Comparison of ENCODE assay signal across 8 mouse cellular contexts in genomic region chr11:29245988-29246387, GRCm38 (mm10). TPM values are rescaled to one million over a fixed set of nuclear protein-coding genes. Genes with fewer than 3 reads are reported as not detected.
DNase-seq lines count a peak whose midpoint lies in the region; ATAC-seq and TF ChIP-seq lines count a peak whose summit lies in the region.

No protein-coding gene starts in this region.

- DNase-seq in heart, postnatal 4 days, result no peak
- peak; percentile 31 for DNase-seq in MEL (ENCODE audit: low read depth, low spot score)
- DNase-seq in cerebellum, adult 8-10 months, result no peak
- DNase-seq in layer of hippocampus, postnatal 14 days (ENCODE audit: low spot score in 2 of 2), result no peak
- DNase-seq in kidney, postnatal 10 days, result no peak

- H3K4me3 ChIP-seq in heart, embryonic 14.5 days (ENCODE audit: control insufficient read depth in 1 of 2, insufficient read depth in 1 of 2, low read depth in 1 of 2, low read length in 2 of 2), result peak overlapping the region in 1 of 2 experiments; percentile 82; a peak in 2 of 4 replicates
- H3K4me3 ChIP-seq in MEL (ENCODE audit: control insufficient read depth in 1 of 2, insufficient read depth in 1 of 2, low read depth in 2 of 2, low read length in 2 of 2), result peak overlapping the region; percentile 93 to 96
- peak overlapping the region; percentile 83 for H3K4me3 ChIP-seq in hindbrain, embryonic 13.5 days
- peak overlapping the region; percentile 79 for H3K4me3 ChIP-seq in midbrain, embryonic 12.5 days

- no peak for ATAC-seq in heart, embryonic 14.5 days (ENCODE audit: insufficient number of reproducible peaks, insufficient read depth, low FRiP score, low read depth)
- no peak for ATAC-seq in hindbrain, embryonic 13.5 days (ENCODE audit: low FRiP score)
- ATAC-seq in midbrain, embryonic 12.5 days (ENCODE audit: low FRiP score, low read depth), result no peak

- peaks cover 26% of the 10 kb centered on the region for H3K36me3 ChIP-seq in heart, embryonic 14.5 days (ENCODE audit: control insufficient read depth, insufficient read depth, low read length)
- peaks cover 0 to 25% of the 10 kb centered on the region in 2 experiments; a peak in 3 of 4 replicates for H3K36me3 ChIP-seq in MEL (ENCODE audit: control insufficient read depth in 1 of 2, insufficient read depth in 2 of 2, low read length in 2 of 2)
- H3K36me3 ChIP-seq in hindbrain, embryonic 13.5 days, result peaks cover 24% of the 10 kb centered on the region
- H3K36me3 ChIP-seq in midbrain, embryonic 12.5 days, result peaks cover 16% of the 10 kb centered on the region

- no peak for TF ChIP-seq POLR2A in MEL (IDR thresholded peaks at IDR 0.05; ENCODE audit: control insufficient read depth in 1 of 2, insufficient read depth in 1 of 2, low read depth in 1 of 2, low read length in 2 of 2, poor library complexity in 1 of 2)

- WGBS in heart, embryonic 14.5 days, result 57% methylated on average over 4 of the region's 4 CpGs
- 70% methylated on average over 4 of the region's 4 CpGs for WGBS in hindbrain, embryonic 13.5 days
- 67% methylated on average over 4 of the region's 4 CpGs for WGBS in midbrain, embryonic 12.5 days

- no peak overlapping the region for H3K27ac ChIP-seq in heart, embryonic 14.5 days (replicated peaks in 1 of 2; ENCODE audit: control insufficient read depth in 1 of 2, insufficient read depth in 1 of 2, low read depth in 2 of 2, low read length in 2 of 2)
- no peak overlapping the region for H3K27ac ChIP-seq in MEL (ENCODE audit: control insufficient read depth, low read depth, low read length)
- H3K27ac ChIP-seq in hindbrain, embryonic 13.5 days, result no peak overlapping the region
- H3K27ac ChIP-seq in midbrain, embryonic 12.5 days (replicated peaks), result no peak overlapping the region

- no peak for TF ChIP-seq EP300 in MEL (IDR thresholded peaks at IDR 0.05; ENCODE audit: low read depth in 1 of 2, low read length in 2 of 2)

- no peak for TF ChIP-seq RAD21 in MEL (IDR thresholded peaks at IDR 0.05; ENCODE audit: low read depth, low read length)

- H3K9me3 ChIP-seq in heart, embryonic 14.5 days (ENCODE audit: control insufficient read depth, low read length), result no peaks in the 10 kb centered on the region
- H3K9me3 ChIP-seq in MEL (replicated peaks; ENCODE audit: insufficient read depth, low read length), result no peaks in the 10 kb centered on the region
- no peaks in the 10 kb centered on the region for H3K9me3 ChIP-seq in hindbrain, embryonic 13.5 days
- H3K9me3 ChIP-seq in midbrain, embryonic 12.5 days, result no peaks in the 10 kb centered on the region

- H3K4me1 ChIP-seq in heart, embryonic 14.5 days (ENCODE audit: control insufficient read depth in 2 of 2, insufficient read depth in 2 of 2, low read length in 2 of 2), result peaks cover 0 to 16% of the 10 kb centered on the region in 2 experiments; a peak in 3 of 4 replicates
- peaks cover 5 to 7% of the 10 kb centered on the region in 2 experiments; a peak in 2 of 4 replicates for H3K4me1 ChIP-seq in MEL (ENCODE audit: control insufficient read depth in 1 of 2, insufficient read depth in 2 of 2, low read length in 2 of 2)
- H3K4me1 ChIP-seq in hindbrain, embryonic 13.5 days (replicated peaks), result peaks cover 23% of the 10 kb centered on the region
- peaks cover 17% of the 10 kb centered on the region for H3K4me1 ChIP-seq in midbrain, embryonic 12.5 days

- peak overlapping the region; percentile 90 for H3K4me2 ChIP-seq in heart, embryonic 14.5 days (ENCODE audit: low read length)
- peak overlapping the region; percentile 66 for H3K4me2 ChIP-seq in hindbrain, embryonic 13.5 days
- H3K4me2 ChIP-seq in midbrain, embryonic 12.5 days (replicated peaks), result peak overlapping the region; percentile 89

- H3K79me2 ChIP-seq in MEL (ENCODE audit: control insufficient read depth, insufficient read depth, low read length, poor library complexity), result peaks cover 4% of the 10 kb centered on the region; the same call in 1 of the 2 replicates

- H3K27me3 ChIP-seq in heart, embryonic 14.5 days (ENCODE audit: control insufficient read depth, insufficient read depth, low read length), result no peaks in the 10 kb centered on the region
- H3K27me3 ChIP-seq in MEL (ENCODE audit: control insufficient read depth in 1 of 2, insufficient read depth in 2 of 2, low read length in 2 of 2), result no peaks in the 10 kb centered on the region
- H3K27me3 ChIP-seq in hindbrain, embryonic 13.5 days, result no peaks in the 10 kb centered on the region
- H3K27me3 ChIP-seq in midbrain, embryonic 12.5 days, result no peaks in the 10 kb centered on the region; the same call in 1 of the 2 replicates

- H3K9ac ChIP-seq in heart, embryonic 14.5 days (ENCODE audit: low read length), result peak overlapping the region; percentile 75
- peak overlapping the region; percentile 74 for H3K9ac ChIP-seq in MEL (ENCODE audit: control insufficient read depth, low read depth, low read length, poor library complexity, severe bottlenecking)
- peak overlapping the region; percentile 82 for H3K9ac ChIP-seq in hindbrain, embryonic 13.5 days
- H3K9ac ChIP-seq in midbrain, embryonic 12.5 days (replicated peaks), result peak overlapping the region; percentile 77; the same call in 1 of the 2 replicates

- TF ChIP-seq CTCF in MEL (IDR thresholded peaks at IDR 0.05 in 2 of 3, conservative IDR thresholded peaks at IDR 0.05 in 1 of 3; ENCODE audit: control insufficient read depth in 1 of 3, insufficient read depth in 1 of 3, low read depth in 2 of 3, low read length in 3 of 3, poor library complexity in 1 of 3, severe bottlenecking in 1 of 3), result no peak

TF ChIP-seq in MEL, 35 proteins besides CTCF, POLR2A, EP300 and RAD21:
- TF ChIP-seq ZMIZ1 (IDR thresholded peaks at IDR 0.05; ENCODE audit: low read depth, low read length), result no peak
- TF ChIP-seq ZKSCAN1 (IDR thresholded peaks at IDR 0.05; ENCODE audit: low read depth, low read length), result no peak
- no peak for TF ChIP-seq UBTF (IDR thresholded peaks at IDR 0.05; ENCODE audit: borderline replicate concordance, insufficient read depth, low read depth, low read length)
- no peak for TF ChIP-seq TBP (IDR thresholded peaks at IDR 0.05; ENCODE audit: low read depth, low read length)
- TF ChIP-seq ELF1 (IDR thresholded peaks at IDR 0.05; ENCODE audit: low read depth, low read length), result no peak
- TF ChIP-seq MYC (IDR thresholded peaks at IDR 0.05; ENCODE audit: low read depth, low read length), result no peak
- no peak for TF ChIP-seq TCF12 (IDR thresholded peaks at IDR 0.05; ENCODE audit: low read depth, low read length)
- TF ChIP-seq POLR2AphosphoS2 (IDR thresholded peaks at IDR 0.05; ENCODE audit: low read length), result no peak

RNA-seq across cellular contexts. Expression of gene Cfap36, which starts 1.2 kb away (rescaled TPM):
- 39.2 and 42.3 TPM in 2 replicates for polyA plus RNA-seq in heart, embryonic 14.5 days (2014; fragmentation: Nextera tagmentation; extraction: Ambion mirVana)
- total RNA-seq in heart, postnatal 4 days (2021), result 10 to 100 TPM; 23.7 to 25.8 TPM
- total RNA-seq in MEL (2012; rRNA removed), result 18.7 and 18.8 TPM in 2 replicates
- 10 to 100 TPM in 1 of 2 experiments, not detected in 1; 17.8 TPM for polyA plus RNA-seq in MEL (2012; ENCODE audit: insufficient read depth in 1 of 2, insufficient read length in 2 of 2, low read depth in 1 of 2, low replicate concordance in 2 of 2, missing spikeins in 1 of 2)
- polyA plus RNA-seq in hindbrain, embryonic 13.5 days (2015; fragmentation: Nextera tagmentation; extraction: Ambion mirVana), result 126 and 127 TPM in 2 replicates
- 88.1 and 88.3 TPM in 2 replicates for polyA plus RNA-seq in midbrain, embryonic 12.5 days (2016; fragmentation: Nextera tagmentation; extraction: Ambion mirVana)
- total RNA-seq in layer of hippocampus, postnatal 14 days (2021), result 100 to 1,000 TPM; 119 to 123 TPM
